Mouse (Mus musculus) gastrocnemius, postnatal 36 days (tissue): ENCODE results near the gene Zfp286. TPM values are rescaled to one million over a fixed set of nuclear protein-coding genes. Genes with fewer than 3 reads are reported as not detected.
"Not testable (repeated sequence)": the region's sequence is repeated elsewhere in the genome, so short reads cannot be mapped to it uniquely, and the experiment has no call there.

ENCODE experiments used
- DNase-seq, 2 experiments: peaks; one replicate each; pipeline ENCODE4 v3.0.0; 2022
- intact Hi-C: fragments of 180-260 bp; cut with DNase I; formaldehyde crosslinking; loops from one replicate; pipeline ENCODE4 v1.15.1; 2025
- total RNA-seq, 2 experiments: library from RNA; stranded (reverse); gene quantifications; 2 replicates each; pipeline ENCODE4 v1.2.3; 2021

Gene Zfp286
- total RNA-seq, 2 experiments from 2014 or later = 0.79 to 0.91 TPM

GRCm38 (mm10) chr11:62807965-62808364 is 18.7 kb upstream of the Zfp286 start:
- intact Hi-C loops = loop anchor here (5.0 kb wide), 1 partner anchor 51 kb away; no protein-coding TSS in a partner anchor
- DNase-seq = no peak

GRCm38 (mm10) chr11:62804119-62804518 is 14.9 kb upstream of the Zfp286 start:
- DNase-seq = no peak
- intact Hi-C loops = no loop called here

GRCm38 (mm10) chr11:62789617-62789936 is 315 bp upstream of the Zfp286 start:
- intact Hi-C loops = no loop called here
- no peak for DNase-seq

GRCm38 (mm10) chr11:62776510-62776909 is 12.8 kb downstream of the Zfp286 start:
- intact Hi-C loops = no loop called here
- DNase-seq = no peak

GRCm38 (mm10) chr11:62760755-62761457 is 28.4 kb downstream of the Zfp286 start:
- intact Hi-C loops = no loop called here
- DNase-seq = no peak

- no peak for DNase-seq
- intact Hi-C loops = loop anchor here (5.0 to 10.0 kb wide), 2 partner anchors 49 to 376 kb away; no protein-coding TSS in a partner anchor
These were observed 30.8 kb downstream of the Zfp286 start for GRCm38 (mm10) chr11:62758491-62758890.

GRCm38 (mm10) chr11:62757906-62758305 is 31.4 kb downstream of the Zfp286 start:
- DNase-seq = no peak
- intact Hi-C loops = loop anchor here (2.0 to 10.0 kb wide), 3 partner anchors 49 to 377 kb away; no protein-coding TSS in a partner anchor

GRCm38 (mm10) chr11:62757143-62757507 is 32.1 kb downstream of the Zfp286 start:
- intact Hi-C loops = loop anchor here (2.0 to 10.0 kb wide), 3 partner anchors 50 to 378 kb away; no protein-coding TSS in a partner anchor
- no peak for DNase-seq

GRCm38 (mm10) chr11:62756456-62757142 is 32.7 kb downstream of the Zfp286 start:
- peak; percentile 94 for DNase-seq

GRCm38 (mm10) chr11:62752780-62753179 is 36.5 kb downstream of the Zfp286 start, which contains the start of gene Gm10428:
Gm10428 (plus strand) TSS chr11:62753100.
- DNase-seq = no peak
- intact Hi-C loops = loop anchor here (10.0 kb wide), 1 partner anchor 382 kb away; no protein-coding TSS in a partner anchor

More at GRCm38 (mm10) chr11:62756456-62757142, 32.7 kb downstream of the Zfp286 start:
- intact Hi-C loops = loop anchor here (2.0 to 10.0 kb wide), 3 partner anchors 51 to 378 kb away; no protein-coding TSS in a partner anchor

GRCm38 (mm10) chr11:62752191-62752590 is 37.1 kb downstream of the Zfp286 start:
- intact Hi-C loops = loop anchor here (10.0 kb wide), 1 partner anchor 383 kb away; no protein-coding TSS in a partner anchor
- DNase-seq = no peak

GRCm38 (mm10) chr11:62749445-62749844 is 39.8 kb downstream of the Zfp286 start:
- intact Hi-C loops = loop anchor here (10.0 kb wide), 1 partner anchor 415 kb away; no protein-coding TSS in a partner anchor
- DNase-seq = not testable (repeated sequence)

- DNase-seq = no peak
- intact Hi-C loops = loop anchor here (10.0 kb wide), 1 partner anchor 417 kb away; no protein-coding TSS in a partner anchor
These were observed 41.2 kb downstream of the Zfp286 start for GRCm38 (mm10) chr11:62748062-62748461.

- intact Hi-C loops = loop anchor here (10.0 kb wide), 1 partner anchor 418 kb away; no protein-coding TSS in a partner anchor
- DNase-seq = no peak
These were observed 42.0 kb downstream of the Zfp286 start for GRCm38 (mm10) chr11:62747227-62747626.

GRCm38 (mm10) chr11:62746001-62746533 is 43.2 kb downstream of the Zfp286 start:
- intact Hi-C loops = loop anchor here (10.0 kb wide), 1 partner anchor 419 kb away; no protein-coding TSS in a partner anchor
- DNase-seq = peak; percentile 32 to 42

GRCm38 (mm10) chr11:62744103-62744502 is 45.2 kb downstream of the Zfp286 start:
- peak in 1 of 2 experiments; percentile 53 for DNase-seq
- intact Hi-C loops = loop anchor here (10.0 kb wide), 1 partner anchor 421 kb away; no protein-coding TSS in a partner anchor

- no peak for DNase-seq
- intact Hi-C loops = loop anchor here (10.0 kb wide), 1 partner anchor 422 kb away; no protein-coding TSS in a partner anchor
These were observed 46.9 kb downstream of the Zfp286 start for GRCm38 (mm10) chr11:62742261-62742957.

GRCm38 (mm10) chr11:62741186-62741585 is 48.1 kb downstream of the Zfp286 start:
- intact Hi-C loops = loop anchor here (10.0 kb wide), 1 partner anchor 424 kb away; no protein-coding TSS in a partner anchor
- DNase-seq = no peak

GRCm38 (mm10) chr11:62732665-62733064 is 56.6 kb downstream of the Zfp286 start:
- intact Hi-C loops = no loop called here
- DNase-seq = no peak

GRCm38 (mm10) chr11:62732022-62732387 is 57.3 kb downstream of the Zfp286 start:
- intact Hi-C loops = no loop called here

More at GRCm38 (mm10) chr11:62732022-62732387, 57.3 kb downstream of the Zfp286 start:
- no peak for DNase-seq
